Mouse (Mus musculus): ENCODE data around the gene Ugt1a6a.

The Ugt1a6a gene

DNA sequence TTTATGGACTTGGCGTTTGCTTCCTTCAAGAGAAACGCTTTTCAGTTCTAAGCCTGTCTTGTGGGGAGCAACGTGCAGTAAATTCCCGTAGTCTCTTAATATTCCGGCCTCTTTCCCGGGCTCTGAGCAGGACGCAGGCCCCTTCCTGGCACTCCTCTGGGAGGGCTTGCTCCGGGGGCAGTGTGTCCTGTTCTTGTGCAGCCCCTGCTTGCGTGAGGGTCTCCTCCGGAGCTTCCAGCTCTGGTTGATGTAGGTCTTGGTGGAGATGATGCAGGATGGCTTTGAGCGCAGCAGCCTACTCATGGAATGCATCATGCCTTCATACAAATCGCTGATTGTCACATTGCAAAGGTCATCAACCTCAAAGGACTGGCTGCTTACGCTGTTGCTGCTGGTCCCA, 131.5 kb downstream of the Ugt1a6a start:
- no peak for DNase-seq (ENCODE audit: low spot score in 2 of 2)

DNA sequence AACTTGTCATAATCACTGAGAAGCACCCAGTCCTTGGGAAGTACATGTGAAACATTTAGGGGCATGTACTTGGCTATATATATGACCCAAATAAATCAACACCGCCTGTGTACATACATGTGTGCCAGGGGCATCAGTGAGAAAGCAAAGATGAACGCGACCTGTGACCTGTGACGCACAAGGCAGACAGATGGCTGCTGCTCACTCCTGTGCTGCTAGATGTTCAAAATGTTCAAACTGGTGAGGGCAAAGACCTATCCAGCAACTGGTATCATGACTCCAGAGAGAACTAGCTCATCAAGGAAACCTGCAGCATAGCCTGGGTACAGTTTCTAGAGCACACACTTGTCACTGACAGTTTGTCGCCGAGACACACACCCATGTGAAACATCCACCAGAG, 132.9 kb downstream of the Ugt1a6a start:
- no peak for DNase-seq (ENCODE audit: low spot score in 2 of 2)

DNA sequence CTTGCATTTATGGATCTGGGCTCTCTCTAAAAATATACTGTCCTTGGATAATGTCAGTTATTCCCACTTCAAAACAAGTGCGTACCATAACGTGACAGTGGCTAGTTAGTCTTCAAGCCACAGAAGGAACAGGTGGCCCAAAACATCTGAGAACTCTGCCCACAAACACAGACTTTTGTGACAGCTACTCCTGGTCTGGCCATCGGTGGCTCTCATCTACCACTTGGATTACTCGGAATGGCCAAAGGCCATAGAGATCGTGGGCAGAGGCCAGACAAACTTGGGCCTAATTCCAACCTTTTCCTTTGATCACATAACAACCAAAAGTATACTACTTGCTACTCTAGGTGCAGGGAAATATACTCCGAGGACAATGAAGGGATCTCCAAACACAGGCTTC, 133.5 kb downstream of the Ugt1a6a start:
- no peak for DNase-seq (ENCODE audit: low spot score in 2 of 2)
